Mouse (Mus musculus): ENCODE results near the gene Fam83g.

Gene Fam83g

DNA sequence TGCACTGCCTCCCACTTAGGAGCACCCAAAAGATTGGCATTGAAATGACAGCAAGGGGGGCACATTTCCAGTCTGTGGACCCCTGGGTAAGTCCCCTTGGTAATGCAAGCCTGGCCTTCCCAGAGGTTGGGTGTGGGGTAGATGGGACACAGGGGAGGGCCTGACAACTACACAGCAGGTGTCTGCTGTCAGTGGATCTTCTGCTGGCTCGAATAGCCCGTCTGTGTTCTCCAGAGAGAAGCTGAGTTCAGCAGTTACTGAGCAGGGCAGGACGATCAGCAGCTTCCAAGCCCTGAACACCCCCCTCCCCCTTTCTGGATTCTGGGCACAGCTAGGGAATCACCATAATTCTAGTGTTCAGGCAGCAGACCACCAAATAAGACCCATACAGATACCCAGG lies 35.5 kb downstream of the Fam83g start:
- DNase-seq, result no peak

DNA sequence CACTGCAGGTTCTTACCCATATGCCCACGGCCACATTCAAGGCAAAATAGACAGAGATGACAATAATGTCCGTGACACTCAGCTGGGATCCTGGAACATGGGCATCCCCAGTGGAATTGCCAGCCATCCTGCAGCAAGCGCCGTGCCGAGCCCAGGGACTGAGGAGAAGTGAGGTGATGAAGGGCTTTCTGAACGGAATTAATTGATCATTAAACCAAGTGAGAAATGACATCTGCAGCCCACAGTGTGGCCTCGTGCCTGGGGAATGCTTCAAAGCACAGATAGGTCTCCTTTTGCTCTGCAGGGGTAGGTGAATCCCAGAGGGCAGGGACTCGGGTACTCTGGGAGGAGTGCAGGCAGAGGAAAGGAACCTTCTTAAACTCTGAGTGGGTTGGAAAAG lies 35.9 kb downstream of the Fam83g start:
- DNase-seq, result peak; percentile 67

DNA sequence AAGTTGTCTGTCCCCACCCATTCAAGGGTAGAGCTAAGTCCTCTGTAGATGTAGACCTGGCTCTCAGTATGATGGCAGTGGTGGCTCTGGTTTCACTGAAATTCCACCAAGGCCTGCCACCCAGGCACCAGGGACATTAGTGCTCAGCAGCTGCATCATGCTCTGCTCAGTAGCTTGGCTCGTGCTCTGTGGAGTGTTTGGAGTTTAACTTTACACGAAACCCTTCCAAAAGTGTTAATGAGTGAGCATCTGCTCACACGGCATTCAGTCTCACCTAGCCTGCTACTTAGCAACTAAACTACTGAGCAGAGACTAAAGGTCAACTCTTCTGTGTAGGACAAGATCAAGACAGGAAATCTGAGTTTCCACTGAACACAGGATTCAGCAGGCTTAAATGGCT lies 36.7 kb downstream of the Fam83g start, which contains the start of gene Slc5a10:
Gene Slc5a10 (minus strand): TSS at position 191 of the 400 bp plus-strand sequence.
- peak; percentile 65 for DNase-seq

DNA sequence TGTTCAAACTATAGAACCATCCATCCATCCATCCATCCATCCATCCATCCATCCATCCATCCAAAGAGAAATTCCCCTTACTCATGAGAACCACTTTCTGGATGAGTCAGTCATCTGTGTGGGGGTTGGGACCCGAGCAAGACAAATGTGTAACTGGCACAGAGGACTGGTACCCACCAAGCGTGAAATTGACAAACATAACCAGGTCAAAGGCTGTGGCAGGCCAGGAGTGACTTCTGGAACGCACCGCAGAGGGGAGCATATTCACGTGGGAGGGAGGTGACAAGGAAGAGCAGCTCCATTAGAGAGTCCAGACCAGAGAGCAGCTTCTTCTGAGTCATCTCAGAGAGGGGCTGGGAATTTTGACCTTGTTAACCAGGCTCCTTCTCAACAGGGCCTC lies 38.2 kb downstream of the Fam83g start:
- DNase-seq, result peak; percentile 63

DNA sequence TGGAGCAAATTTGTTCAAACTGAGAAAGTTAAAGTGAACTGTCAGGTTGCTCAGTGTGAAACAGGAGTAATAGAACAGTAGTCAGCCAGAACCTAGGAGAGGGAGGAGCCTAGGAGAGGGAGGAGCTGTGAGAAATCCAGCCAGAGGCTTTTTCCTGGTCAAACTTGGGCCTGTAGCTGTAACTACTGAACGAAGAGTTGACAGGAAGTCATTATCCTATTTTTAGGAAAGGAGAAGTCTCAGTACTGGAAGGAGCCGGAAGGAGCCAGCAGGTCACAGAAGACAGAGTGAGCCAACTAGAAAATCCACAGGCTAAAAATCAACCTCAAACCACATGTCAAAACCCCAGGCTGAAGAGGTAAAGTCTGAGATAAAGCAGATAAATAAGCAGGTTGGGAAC lies 44.1 kb downstream of the Fam83g start:
- peak; percentile 47 for DNase-seq

DNA sequence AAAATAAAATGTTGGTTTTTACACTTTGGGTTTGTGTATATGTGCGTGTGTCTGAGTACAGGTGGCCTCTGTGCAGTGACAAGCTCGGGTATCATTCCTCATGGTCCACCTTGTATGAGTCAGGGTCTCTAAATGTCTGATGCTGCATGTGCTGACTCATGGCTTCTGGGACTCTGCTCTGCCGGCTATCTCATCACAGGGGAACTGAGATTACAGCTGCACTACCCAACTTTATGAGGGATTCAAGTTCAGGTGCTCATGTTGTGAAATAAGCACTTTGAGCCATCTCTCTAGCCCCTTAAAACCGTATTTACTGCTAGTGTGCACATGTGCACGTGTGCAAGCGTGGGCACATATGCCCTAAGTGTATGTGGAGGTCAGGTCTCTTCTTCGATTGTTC lies 48.8 kb downstream of the Fam83g start:
- DNase-seq, result no peak

DNA sequence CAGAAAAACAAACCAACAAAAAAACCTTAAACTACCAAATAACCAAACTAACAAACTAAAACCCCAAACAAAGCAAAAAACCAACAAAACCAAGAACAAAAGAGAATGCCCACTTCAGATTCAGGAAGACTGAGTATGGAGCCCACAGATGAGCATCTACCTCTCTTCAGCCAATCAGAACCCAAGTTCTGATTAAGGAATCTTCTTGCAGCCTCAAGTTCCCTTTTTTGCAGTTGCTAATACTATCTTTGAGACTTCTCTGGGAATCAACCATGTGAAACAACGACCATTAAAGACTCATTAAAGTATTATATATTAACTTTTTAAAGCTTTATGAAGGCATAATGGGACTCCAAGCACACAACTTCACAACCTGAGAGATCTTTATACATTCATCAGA lies 53.4 kb downstream of the Fam83g start:
- no peak for DNase-seq

DNA sequence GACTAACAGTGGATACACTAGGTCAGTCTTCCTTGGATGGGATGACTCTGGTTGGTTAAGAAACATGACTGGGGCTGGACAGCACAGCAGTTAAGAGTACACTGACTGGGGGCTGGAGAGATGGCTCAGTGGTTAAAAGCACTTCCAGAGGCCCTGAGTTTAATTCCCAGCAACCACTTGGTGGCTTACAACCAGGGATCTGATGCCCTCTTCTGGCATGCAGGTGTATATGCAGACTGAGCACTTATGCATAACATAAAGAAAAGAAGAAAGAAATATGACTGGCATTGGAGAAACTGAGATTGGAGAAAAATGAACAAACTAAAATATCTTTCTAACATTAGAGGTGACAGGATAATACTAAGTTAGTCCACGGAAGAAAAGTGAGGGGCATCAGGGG lies 56.6 kb downstream of the Fam83g start:
- no peak for DNase-seq

DNA sequence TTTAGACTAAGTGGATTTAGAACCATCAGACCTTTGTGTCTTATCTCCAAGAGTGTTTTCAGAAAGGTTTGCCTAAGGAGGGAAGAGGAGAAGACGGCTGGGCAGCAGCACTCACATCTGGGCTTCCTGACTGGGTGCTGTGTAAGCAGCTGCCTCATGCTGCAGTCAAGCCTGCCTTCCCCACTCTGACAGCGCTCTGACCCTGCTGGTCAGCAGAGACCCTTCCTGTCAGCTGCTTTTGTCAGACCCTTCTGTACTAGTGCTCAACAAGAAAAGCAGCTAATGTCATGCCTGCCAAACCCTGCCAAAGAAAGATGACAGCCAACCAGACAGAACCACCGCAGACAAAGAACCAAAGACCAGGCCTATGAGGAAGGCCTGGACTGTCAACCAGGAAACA lies 59.9 kb downstream of the Fam83g start:
- DNase-seq, result no peak

DNA sequence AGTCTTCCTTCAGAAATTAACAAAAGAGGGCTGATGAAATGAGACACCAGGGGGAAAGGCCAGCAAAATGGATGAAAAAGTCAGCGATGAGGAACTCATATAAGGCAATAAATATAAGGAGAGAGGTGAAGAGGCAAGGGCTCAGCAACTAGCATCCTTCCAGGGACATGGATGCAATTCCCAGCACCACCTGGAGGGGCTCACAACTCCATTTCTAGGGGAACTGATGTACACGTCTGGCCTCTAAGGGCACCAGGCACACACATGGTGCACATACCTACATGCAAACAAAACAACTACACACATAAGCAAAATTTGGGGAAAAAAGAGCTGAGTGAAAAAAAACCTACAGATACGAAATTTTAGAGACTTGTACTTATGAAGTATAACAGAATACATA lies 60.6 kb downstream of the Fam83g start:
- no peak for DNase-seq

DNA sequence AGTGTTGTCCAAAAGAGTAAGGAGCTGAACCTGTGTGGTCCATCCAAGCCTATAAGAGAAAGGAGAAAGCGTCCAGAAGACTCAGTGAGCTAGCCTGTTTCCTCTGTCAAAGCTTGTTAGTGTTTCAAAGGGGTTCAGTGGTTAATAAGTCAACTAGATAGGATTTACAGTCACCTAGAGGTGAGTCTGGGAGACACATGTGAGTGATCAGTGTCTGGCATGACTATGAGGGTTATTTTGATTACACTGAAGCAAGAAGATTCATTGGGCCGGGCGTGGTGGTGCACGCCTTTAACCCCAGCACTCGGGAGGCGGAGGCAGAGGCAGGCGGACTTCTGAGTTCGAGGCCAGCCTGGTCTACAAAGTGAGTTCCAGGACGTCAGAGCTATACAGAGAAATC lies 61.9 kb downstream of the Fam83g start:
- DNase-seq, result no peak

DNA sequence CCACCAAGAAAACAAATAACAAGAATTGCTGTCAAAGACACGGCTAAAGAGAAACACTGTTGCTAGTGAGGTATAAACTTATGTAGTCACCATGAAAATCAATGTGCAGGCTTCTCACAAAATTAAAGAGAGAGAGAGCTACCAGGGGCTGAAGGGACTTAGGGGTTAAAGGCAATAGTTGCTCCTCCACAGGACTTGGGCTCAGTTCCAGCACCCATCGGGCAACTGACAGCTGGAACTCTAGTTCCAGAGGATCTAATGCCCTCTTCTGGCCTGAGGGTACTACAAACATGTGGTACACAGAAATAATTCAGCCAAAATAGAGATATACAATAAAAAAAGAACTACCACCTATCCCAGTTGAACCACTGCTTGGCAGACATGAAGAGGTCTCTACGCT lies 63.3 kb downstream of the Fam83g start:
- no peak for DNase-seq

DNA sequence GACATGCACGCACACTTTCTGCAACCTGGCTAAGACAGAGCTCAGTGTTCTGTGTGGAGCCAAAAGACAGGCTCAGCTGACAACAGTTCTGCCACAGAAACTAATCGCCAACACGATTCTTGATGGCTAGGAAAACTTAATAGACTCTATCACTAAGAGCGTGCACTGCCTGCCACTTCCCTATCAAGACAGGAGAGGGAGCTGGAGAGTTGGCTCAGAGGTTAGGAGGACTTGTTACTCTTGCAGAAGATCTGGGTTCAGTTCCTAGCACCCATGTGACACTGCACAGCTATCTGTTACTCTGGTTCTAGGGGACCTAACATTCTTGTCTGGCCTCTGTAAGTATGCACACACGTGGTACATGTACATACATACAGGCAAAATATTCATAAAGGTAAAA lies 67.7 kb downstream of the Fam83g start:
- DNase-seq, result no peak

DNA sequence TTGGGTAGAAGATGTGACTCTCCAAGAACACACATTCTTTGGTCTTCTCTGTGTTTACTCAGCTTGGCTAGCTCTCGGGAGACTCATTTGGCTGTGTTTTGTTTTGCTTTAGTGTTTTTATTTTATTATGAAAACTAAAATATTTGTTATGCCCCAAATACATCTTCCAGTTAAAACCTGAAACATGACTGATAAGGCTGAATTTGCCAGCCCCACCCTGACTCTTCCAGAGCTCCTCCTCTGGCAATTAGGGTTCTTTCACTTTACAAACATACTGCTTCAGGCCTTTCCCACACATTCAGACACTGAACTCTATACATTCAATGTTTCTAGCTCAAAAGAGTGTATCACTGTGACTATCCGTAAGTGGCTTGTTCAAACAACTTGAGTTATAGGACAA lies 73.3 kb downstream of the Fam83g start:
- no peak for DNase-seq
